Mouse (Mus musculus): ENCODE data around the gene Egf.

- TF ChIP-seq CTCF (IDR thresholded peaks at IDR 0.05; ENCODE audit: extremely low read depth, insufficient read depth, low read length) (no peak), POLR2A (IDR thresholded peaks at IDR 0.05; ENCODE audit: extremely low read depth, insufficient read depth, low read length) (no peak)
These were observed 25.2 kb downstream of the Egf start for GRCm38 (mm10) chr3:129729916-129730315.

All from cortical plate, adult 2 months (tissue).